Mouse (Mus musculus) layer of hippocampus, adult 2 months (tissue): ENCODE data around the gene Myl4. TPM values are rescaled to one million over a fixed set of nuclear protein-coding genes. Genes with fewer than 3 reads are reported as not detected.

Experiments used
- DNase-seq, 2 experiments: peaks; one replicate each; pipeline ENCODE4 v3.0.0; 2022; ENCODE audit warnings: low spot score in 2 of 2
- H3K27ac ChIP-seq: fragments of 200-600 bp; 2 replicates; pipeline ENCODE4 v1.8.1; 2022
- H3K4me3 ChIP-seq: fragments of 200-600 bp; 2 replicates; pipeline ENCODE4 v1.8.1; 2022; ENCODE audit warnings: mild to moderate bottlenecking
- CTCF ChIP-seq: fragments of 200-600 bp; conservative IDR thresholded peaks from 2 replicates; pipeline ENCODE4 v1.8.1; 2022; ENCODE audit warnings: antibody characterized with exemption, mild to moderate bottlenecking, moderate library complexity
- total RNA-seq, 2 experiments: library from RNA; stranded (reverse); gene quantifications; 2 replicates each; pipeline ENCODE4 v1.2.3; 2021

The Myl4 gene
- total RNA-seq, 2 experiments from 2014 or later = 2.7 to 2.9 TPM

DNA sequence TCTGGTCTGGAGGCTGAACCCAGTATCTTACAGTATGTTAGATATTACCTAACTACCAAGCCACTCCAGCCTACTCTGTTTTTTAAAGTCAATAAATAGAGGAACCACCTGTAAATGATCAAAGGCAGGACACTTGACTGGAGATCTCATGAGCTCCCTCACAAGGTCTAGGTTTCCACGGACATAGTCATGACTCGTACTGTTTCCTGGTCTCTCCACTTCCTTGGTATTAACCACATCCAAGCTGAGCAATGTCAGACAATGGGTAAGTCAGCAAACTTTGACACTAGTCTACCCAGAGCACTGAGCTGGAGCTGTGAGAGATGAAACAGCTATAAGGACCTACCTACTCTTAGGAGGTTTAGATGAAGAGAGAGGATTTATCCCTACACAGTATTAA lies 88.4 kb downstream of the Myl4 start:
- H3K27ac ChIP-seq = no peak overlapping the region
- no peak overlapping the region for H3K4me3 ChIP-seq
- DNase-seq = no peak
- TF ChIP-seq CTCF = no peak

DNA sequence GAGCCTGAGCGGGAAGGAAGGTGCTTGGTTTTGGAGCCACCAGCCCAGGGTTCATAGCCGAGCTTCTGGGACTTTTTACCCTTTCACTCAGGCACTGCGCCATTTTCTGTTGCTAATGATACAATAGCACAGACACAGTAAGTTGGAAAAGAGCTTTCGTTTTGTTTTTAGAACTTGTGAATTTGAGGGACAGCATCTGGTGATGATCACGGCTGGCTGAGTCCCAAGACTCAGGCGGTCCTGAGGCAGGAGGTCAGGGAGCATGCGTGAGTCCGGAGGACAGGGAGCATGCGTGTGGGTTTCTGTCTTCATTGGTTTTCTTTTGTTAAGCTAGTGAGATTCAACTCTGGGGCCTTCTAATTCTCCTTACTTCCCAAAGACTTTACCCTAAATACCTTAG lies 89.2 kb downstream of the Myl4 start:
- no peak overlapping the region for H3K4me3 ChIP-seq
- DNase-seq = no peak
- H3K27ac ChIP-seq = no peak overlapping the region
- TF ChIP-seq CTCF = no peak

DNA sequence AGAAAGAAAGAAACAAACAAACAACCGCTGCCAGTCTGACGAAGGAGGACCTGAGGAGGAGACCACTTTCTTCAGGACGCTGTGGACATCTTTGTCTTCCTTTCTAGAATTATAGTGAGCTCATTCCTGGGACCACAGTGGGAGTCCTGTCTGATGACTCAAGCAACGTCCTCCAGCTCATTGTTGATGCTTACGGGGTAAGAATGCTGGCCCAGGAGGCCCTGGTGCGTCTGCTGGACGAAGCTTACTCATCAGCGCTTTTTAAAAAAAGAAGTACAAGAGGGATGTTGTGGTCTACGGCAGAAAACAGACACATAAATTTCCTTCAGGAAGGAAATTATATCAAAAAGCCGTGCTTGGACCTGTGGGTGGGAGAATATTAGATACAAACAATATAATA lies 90.4 kb downstream of the Myl4 start:
- DNase-seq = no peak
- no peak overlapping the region for H3K27ac ChIP-seq
- H3K4me3 ChIP-seq = no peak overlapping the region
- TF ChIP-seq CTCF = no peak

DNA sequence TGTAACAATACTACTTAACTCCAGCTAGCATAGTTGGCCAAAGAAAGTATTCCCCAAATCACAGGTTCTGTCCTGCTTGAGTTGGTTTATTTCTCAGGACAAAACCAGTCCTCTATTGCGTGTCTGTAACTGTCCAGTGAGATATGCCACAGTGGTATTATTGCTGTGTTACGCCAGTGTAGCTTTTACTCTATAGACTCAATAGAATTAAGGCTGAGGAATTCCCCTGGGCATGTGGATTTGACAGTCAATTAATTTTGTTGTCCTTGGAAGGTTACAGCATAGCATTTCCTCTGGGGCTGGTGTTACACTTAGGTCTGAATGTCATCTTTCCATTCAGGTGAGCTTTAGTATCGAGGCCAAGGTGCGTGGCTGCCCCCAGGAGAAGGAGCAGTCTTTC lies 92.8 kb downstream of the Myl4 start:
- no peak overlapping the region for H3K27ac ChIP-seq

More for the DNA sequence above, 92.8 kb downstream of the Myl4 start:
- TF ChIP-seq CTCF = no peak
- no peak for DNase-seq
- no peak overlapping the region for H3K4me3 ChIP-seq

Other genes with a start within 250 kb of the Myl4 start
- gene Kansl1, start 81.8 kb upstream of the Myl4 start, total RNA-seq = 10 to 100 TPM; 69.9 to 70.5 TPM
- 10 to 100 TPM; 54.5 to 57.3 TPM for gene Cdc27, start within 50 bp of the Myl4 start, total RNA-seq
- 1 to 10 TPM; 1.3 to 1.4 TPM for gene Itgb3, start 57.3 kb downstream of the Myl4 start, total RNA-seq
- under 1 TPM; 0.44 to 0.54 TPM for gene Gm11639, start 135.0 kb downstream of the Myl4 start, total RNA-seq